Mouse (Mus musculus) small intestine, adult 2 months (tissue): ENCODE measurements around the gene Cfap54.

Experiments used
- CTCF ChIP-seq: fragments of 200-500 bp; IDR thresholded peaks from 2 replicates; pipeline ENCODE4 v1.5.1; 2012; ENCODE audit warnings: low read depth, mild to moderate bottlenecking, control low read depth, inconsistent platforms, low read length, moderate library complexity, mixed read lengths; ENCODE audit not compliant: insufficient replicate concordance, insufficient read length; ENCODE audit errors: extremely low read depth
- POLR2A ChIP-seq: fragments of 200-500 bp; IDR thresholded peaks from 2 replicates; pipeline ENCODE4 v1.6.1; 2012; ENCODE audit warnings: low read depth, mild to moderate bottlenecking, control low read depth, inconsistent platforms, low read length, moderate library complexity

GRCm38 (mm10) chr10:92992526-92992925 lies 88.9 kb downstream of the Cfap54 start:
- TF ChIP-seq CTCF (no peak), POLR2A (no peak)
